Mouse (Mus musculus) limb, embryonic 10.5 days (tissue): ENCODE measurements around the gene Sipa1l3. TPM values are rescaled to one million over a fixed set of nuclear protein-coding genes. Genes with fewer than 3 reads are reported as not detected.

Experiments
- DNase-seq: peaks from one replicate; pipeline ENCODE4 v3.0.0-alpha.2; 2017; ENCODE audit warnings: low spot score
- H3K27ac ChIP-seq: fragments of 300-500 bp; sonication (generic); 2 replicates; pipeline ENCODE4 v1.5.1; 2016; ENCODE audit warnings: mild to moderate bottlenecking
- H3K27me3 ChIP-seq: fragments of 300-500 bp; sonication (generic); 2 replicates; pipeline ENCODE4 v1.6.1; 2016; ENCODE audit warnings: low read depth, mild to moderate bottlenecking; ENCODE audit not compliant: poor library complexity, severe bottlenecking
- H3K36me3 ChIP-seq: fragments of 300-500 bp; sonication (generic); 2 replicates; pipeline ENCODE4 v1.6.1; 2016; ENCODE audit warnings: mild to moderate bottlenecking, moderate library complexity
- H3K4me1 ChIP-seq: fragments of 300-500 bp; sonication (generic); 2 replicates; pipeline ENCODE4 v1.6.1; 2016
- H3K4me3 ChIP-seq: fragments of 300-500 bp; sonication (generic); 2 replicates; pipeline ENCODE4 v1.5.1; 2016; ENCODE audit warnings: mild to moderate bottlenecking, moderate library complexity
- H3K9me3 ChIP-seq: fragments of 300-500 bp; sonication (generic); replicated peaks from 2 replicates; pipeline ENCODE4 v1.6.1; 2016; ENCODE audit warnings: mild to moderate bottlenecking
- WGBS: fragments of 180-500 bp; shearing (Covaris S2); methylation state at CpG from one replicate; pipeline ENCODE4 v1.1.7; 2016; 5-methylcytosine and 5-hydroxymethylcytosine counted together
- polyA plus RNA-seq: library from polyadenylated mRNA; unstranded; fragments of >200 nt; fragmentation: Nextera tagmentation; extraction: Ambion mirVana; gene quantifications from 2 replicates; pipeline ENCODE4 v1.2.1, GENCODE M21; 2016

Sipa1l3 gene
- polyA plus RNA-seq, 1 experiment from 2014 or later, result 12.6 TPM

DNA sequence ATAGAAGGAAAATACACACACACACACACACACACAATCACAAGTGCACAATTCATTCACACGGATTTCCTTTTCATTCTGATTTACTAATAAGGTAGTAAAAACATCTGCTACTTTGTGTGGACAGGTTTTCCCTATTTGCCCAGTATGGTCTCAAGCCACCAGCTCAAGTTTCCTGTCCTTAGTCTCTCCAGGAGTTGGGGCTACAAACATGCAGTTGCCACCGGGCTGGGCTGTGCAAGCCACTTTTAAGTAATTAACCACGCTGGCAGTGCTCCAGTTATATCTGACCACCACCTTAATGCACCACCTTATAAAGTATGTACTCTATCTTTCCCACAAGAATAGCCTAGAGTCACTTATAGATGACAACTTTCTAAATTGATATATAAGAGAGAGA is 29.1 kb downstream of the Sipa1l3 start:
- Histone ChIP-seq H3K4me1 (peaks cover 25% of the 10 kb centered on the region), H3K9me3 (no peaks in the 10 kb centered on the region), H3K27me3 (no peaks in the 10 kb centered on the region), H3K27ac (no peak overlapping the region), H3K4me3 (no peak overlapping the region), H3K36me3 (peaks cover 4% of the 10 kb centered on the region; the same call in 1 of the 2 replicates)
- 35% methylated on average over 3 of the region's 3 CpGs for WGBS
- no peak for DNase-seq

DNA sequence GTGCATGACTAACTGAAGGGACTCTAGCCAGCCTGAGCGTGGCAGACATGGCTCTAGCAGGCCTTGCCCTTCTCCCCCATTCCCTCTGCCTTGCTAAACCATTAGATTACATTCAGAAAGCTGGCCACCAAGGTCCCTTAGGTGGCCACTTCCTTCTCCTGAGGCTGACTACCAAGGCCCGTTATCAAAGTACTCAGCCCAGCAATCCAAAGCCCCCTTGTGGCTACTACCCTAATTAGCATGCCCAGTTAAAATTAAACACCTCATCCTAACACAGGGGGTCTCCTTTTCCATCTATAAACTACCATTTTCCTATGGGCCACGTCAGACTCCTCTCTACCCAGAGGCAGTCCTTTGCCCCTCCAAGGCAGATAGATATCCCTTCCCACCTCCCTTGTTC is 31.7 kb downstream of the Sipa1l3 start:
- DNase-seq, result no peak
- H3K36me3 ChIP-seq, result no peaks in the 10 kb centered on the region
- H3K27me3 ChIP-seq, result no peaks in the 10 kb centered on the region
- WGBS, result 80% methylated on average over 3 of the region's 3 CpGs
- H3K27ac ChIP-seq, result no peak overlapping the region
- H3K4me3 ChIP-seq, result no peak overlapping the region
- H3K4me1 ChIP-seq, result peaks cover 40% of the 10 kb centered on the region
- no peaks in the 10 kb centered on the region for H3K9me3 ChIP-seq

DNA sequence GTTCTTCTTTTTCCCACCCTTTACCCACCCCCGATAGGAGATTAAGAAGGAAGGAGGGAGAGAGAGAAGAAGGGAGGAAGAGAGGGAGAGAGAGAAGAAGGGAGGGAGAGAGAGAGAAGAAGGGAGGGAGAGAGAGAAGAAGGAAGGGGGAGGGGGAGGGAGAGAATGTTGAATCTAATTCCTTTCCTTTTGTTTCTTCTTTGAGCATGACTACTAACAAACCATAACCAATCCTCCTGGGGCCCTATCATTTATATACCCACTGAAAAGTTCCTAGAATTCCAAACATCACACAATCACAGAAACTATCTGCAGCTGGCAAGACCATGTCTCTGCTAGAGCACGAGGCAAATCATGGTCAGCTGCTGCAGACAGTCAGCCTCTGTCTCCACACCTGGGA is 32.7 kb downstream of the Sipa1l3 start:
- DNase-seq, result no peak
- Histone ChIP-seq H3K4me1 (peaks cover 50% of the 10 kb centered on the region), H3K9me3 (no peaks in the 10 kb centered on the region), H3K4me3 (no peak overlapping the region), H3K36me3 (no peaks in the 10 kb centered on the region), H3K27ac (no peak overlapping the region), H3K27me3 (no peaks in the 10 kb centered on the region)
- WGBS, result 83% methylated on average over 2 of the region's 2 CpGs

- no peak for DNase-seq
- 81% methylated on average over 4 of the region's 4 CpGs for WGBS
- H3K27me3 ChIP-seq, result no peaks in the 10 kb centered on the region
- H3K9me3 ChIP-seq, result no peaks in the 10 kb centered on the region
- H3K36me3 ChIP-seq, result no peaks in the 10 kb centered on the region
- H3K27ac ChIP-seq, result peak overlapping the region; percentile 74
- H3K4me3 ChIP-seq, result no peak overlapping the region
- peaks cover 42% of the 10 kb centered on the region for H3K4me1 ChIP-seq
Observed at GRCm38 (mm10) chr7:29483556-29483955, 34.9 kb downstream of the Sipa1l3 start.

- DNase-seq, result peak; percentile 40
- H3K4me3 ChIP-seq, result peak overlapping the region; percentile 15; the same call in 1 of the 2 replicates
- no peaks in the 10 kb centered on the region for H3K9me3 ChIP-seq
- no peaks in the 10 kb centered on the region for H3K36me3 ChIP-seq
- H3K27me3 ChIP-seq, result no peaks in the 10 kb centered on the region
- peaks cover 49% of the 10 kb centered on the region for H3K4me1 ChIP-seq
- 51% methylated on average over 15 of the region's 15 CpGs for WGBS
- peak overlapping the region; percentile 78 for H3K27ac ChIP-seq
Observed at GRCm38 (mm10) chr7:29481345-29482155, 36.9 kb downstream of the Sipa1l3 start.

GRCm38 (mm10) chr7:29480590-29481344 is 37.7 kb downstream of the Sipa1l3 start:
- Histone ChIP-seq H3K4me1 (peaks cover 49% of the 10 kb centered on the region), H3K4me3 (peak overlapping the region; percentile 15; the same call in 1 of the 2 replicates)
- DNase-seq, result no peak

GRCm38 (mm10) chr7:29480183-29480582 is 38.3 kb downstream of the Sipa1l3 start:
- Histone ChIP-seq H3K4me3 (peak overlapping the region; percentile 15; the same call in 1 of the 2 replicates), H3K27ac (peak overlapping the region; percentile 78), H3K9me3 (no peaks in the 10 kb centered on the region), H3K4me1 (peaks cover 49% of the 10 kb centered on the region), H3K27me3 (no peaks in the 10 kb centered on the region), H3K36me3 (no peaks in the 10 kb centered on the region)
- 81% methylated on average over 4 of the region's 4 CpGs for WGBS
- DNase-seq, result no peak

More at GRCm38 (mm10) chr7:29480590-29481344, 37.7 kb downstream of the Sipa1l3 start:
- Histone ChIP-seq H3K27ac (peak overlapping the region; percentile 78), H3K9me3 (no peaks in the 10 kb centered on the region), H3K27me3 (no peaks in the 10 kb centered on the region), H3K36me3 (no peaks in the 10 kb centered on the region)
- 73% methylated on average over 16 of the region's 16 CpGs for WGBS

GRCm38 (mm10) chr7:29475005-29475404 is 43.4 kb downstream of the Sipa1l3 start:
- WGBS, result 89% methylated on average over 7 of the region's 7 CpGs
- no peaks in the 10 kb centered on the region for H3K9me3 ChIP-seq
- H3K4me3 ChIP-seq, result no peak overlapping the region
- H3K36me3 ChIP-seq, result no peaks in the 10 kb centered on the region
- no peak for DNase-seq
- H3K27me3 ChIP-seq, result no peaks in the 10 kb centered on the region
- peaks cover 22% of the 10 kb centered on the region for H3K4me1 ChIP-seq
- no peak overlapping the region for H3K27ac ChIP-seq

- peaks cover 10% of the 10 kb centered on the region; the same call in 1 of the 2 replicates for H3K4me1 ChIP-seq
- H3K27me3 ChIP-seq, result no peaks in the 10 kb centered on the region
- 79% methylated on average over 7 of the region's 7 CpGs for WGBS
- H3K4me3 ChIP-seq, result no peak overlapping the region
- no peaks in the 10 kb centered on the region for H3K9me3 ChIP-seq
- no peak overlapping the region for H3K27ac ChIP-seq
- DNase-seq, result no peak
- no peaks in the 10 kb centered on the region for H3K36me3 ChIP-seq
Observed at GRCm38 (mm10) chr7:29471309-29471708, 47.1 kb downstream of the Sipa1l3 start.

DNA sequence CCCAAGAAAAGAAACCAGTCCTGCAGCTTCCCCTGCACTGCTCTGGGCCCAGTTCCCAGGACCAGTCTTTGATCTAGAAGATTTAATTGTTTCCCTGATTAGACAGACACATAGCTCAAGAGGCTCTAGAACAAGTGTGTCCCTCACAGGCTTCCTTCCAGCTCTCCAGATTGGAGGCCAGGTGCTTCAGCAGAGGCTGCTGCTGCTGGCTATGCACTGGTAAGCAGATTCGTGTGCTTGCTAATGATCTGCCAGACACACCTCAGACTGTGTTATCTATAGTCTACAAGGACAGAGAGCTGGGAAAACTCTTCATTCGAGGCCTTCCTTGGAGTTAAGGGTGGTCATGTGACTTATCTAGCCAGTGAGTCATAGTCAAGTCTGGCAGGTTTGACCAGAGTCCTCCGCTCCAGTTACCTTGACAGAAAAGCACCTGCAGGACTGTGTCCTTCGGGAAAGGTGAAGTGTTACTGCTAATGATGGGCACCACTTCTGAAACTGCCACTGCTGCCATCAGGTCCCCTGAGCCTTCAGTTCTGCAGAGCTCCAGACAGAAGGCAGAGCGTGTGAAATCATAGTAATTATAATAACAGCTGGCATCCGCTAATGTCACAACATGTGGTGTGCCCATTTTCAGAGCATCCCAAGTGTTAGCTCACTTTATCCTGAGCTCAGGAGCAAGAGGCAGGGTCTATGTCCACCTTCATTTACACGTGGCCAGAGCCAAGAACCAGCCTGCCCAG is 48.7 kb downstream of the Sipa1l3 start:
- DNase-seq, result no peak
- Histone ChIP-seq H3K4me3 (no peak overlapping the region), H3K4me1 (peaks cover 10% of the 10 kb centered on the region; the same call in 1 of the 2 replicates), H3K9me3 (no peaks in the 10 kb centered on the region), H3K27ac (no peak overlapping the region), H3K27me3 (no peaks in the 10 kb centered on the region), H3K36me3 (no peaks in the 10 kb centered on the region)
- 75% methylated on average over 7 of the region's 7 CpGs for WGBS

DNA sequence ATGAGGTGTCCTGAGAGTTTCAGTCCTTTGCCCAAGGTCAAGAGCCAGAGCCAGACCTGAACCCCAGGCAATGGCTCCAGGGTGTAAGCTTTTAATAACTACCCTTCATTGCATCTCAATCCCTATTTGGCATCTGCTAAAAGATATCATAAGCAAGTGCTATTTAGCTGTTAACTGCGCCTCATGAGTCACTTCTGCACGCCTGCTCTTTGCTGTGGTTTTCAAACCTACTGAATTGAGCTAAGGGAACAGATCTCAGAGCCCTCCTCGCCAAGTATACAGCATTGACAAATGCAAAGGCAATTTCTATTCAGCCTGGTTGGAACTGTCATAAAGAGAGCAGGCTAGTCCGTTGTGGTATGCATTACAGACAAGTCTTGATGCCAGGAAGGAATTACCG is 49.8 kb downstream of the Sipa1l3 start:
- Histone ChIP-seq H3K4me1 (peaks cover 10% of the 10 kb centered on the region; the same call in 1 of the 2 replicates), H3K36me3 (no peaks in the 10 kb centered on the region), H3K27ac (no peak overlapping the region)

GRCm38 (mm10) chr7:29466585-29466984 is 51.9 kb downstream of the Sipa1l3 start:
- H3K36me3 ChIP-seq, result no peaks in the 10 kb centered on the region
- H3K9me3 ChIP-seq, result no peaks in the 10 kb centered on the region
- no peak overlapping the region for H3K27ac ChIP-seq
- H3K4me3 ChIP-seq, result no peak overlapping the region
- no peaks in the 10 kb centered on the region for H3K27me3 ChIP-seq
- no peak for DNase-seq
- 81% methylated on average over 10 of the region's 10 CpGs for WGBS
- peaks cover 15% of the 10 kb centered on the region for H3K4me1 ChIP-seq

More for the DNA sequence above, 49.8 kb downstream of the Sipa1l3 start:
- Histone ChIP-seq H3K9me3 (no peaks in the 10 kb centered on the region), H3K27me3 (no peaks in the 10 kb centered on the region), H3K4me3 (no peak overlapping the region)
- WGBS, result 95% methylated on average over 5 of the region's 5 CpGs
- DNase-seq, result no peak
